ENCODE assay signal across 23 mouse cellular contexts in genomic region chr11:87326381-87326780, GRCm38 (mm10). TPM values are rescaled to one million over a fixed set of nuclear protein-coding genes. Genes with fewer than 3 reads are reported as not detected.
DNase-seq lines count a peak whose midpoint lies in the region; ATAC-seq and TF ChIP-seq lines count a peak whose summit lies in the region.
"Had no signal": no experiment of that assay in that cellular context is flagged by ENCODE, and none has a peak within 500 bp of the region (broad histone marks: within the 10 kb centered on the region; RNA-seq: fewer than 3 reads in every experiment).

No protein-coding gene starts in this region.

- no peaks in the 10 kb centered on the region for H3K4me1 ChIP-seq in lung, postnatal 0 days (ENCODE audit: insufficient read depth, low read depth, low read length)
- H3K4me1 ChIP-seq: forebrain, embryonic 10.5 days; forebrain, embryonic 13.5 days; hindbrain, embryonic 15.5 days had no signal

- no peak overlapping the region for H3K4me3 ChIP-seq in layer of hippocampus, adult 2 months
- no peak overlapping the region for H3K4me3 ChIP-seq in lung, postnatal 0 days (ENCODE audit: low read depth, low read length)
- H3K4me3 ChIP-seq: forebrain, embryonic 10.5 days; forebrain, embryonic 13.5 days; hindbrain, embryonic 15.5 days had no signal

- DNase-seq in adrenal gland, adult (ENCODE audit: inconsistent age in 2 of 2, low spot score in 1 of 2) = peak; percentile 59 to 87
- DNase-seq in adrenal gland, postnatal 4 days (ENCODE audit: low spot score in 2 of 2) = no peak
- DNase-seq in layer of hippocampus, adult 2 months (ENCODE audit: low spot score in 2 of 2) = no peak
- no peak for DNase-seq in layer of hippocampus, adult 18-20 months (ENCODE audit: low spot score in 2 of 2)
- peak; percentile 58 for DNase-seq in adrenal gland, adult 8-10 months
- peak; percentile 46 to 49 for DNase-seq in adrenal gland, postnatal 36 days
- no peak for DNase-seq in lung, postnatal 0 days (ENCODE audit: low spot score)
- DNase-seq in lung, postnatal 36 days = no peak
- DNase-seq: B cell, adult 2 months; cerebellum, adult 18-20 months; cerebellum, adult 9-10 months; cerebellum, postnatal 14 days; gastrocnemius, postnatal 10 days; gastrocnemius, postnatal 36 days; heart, postnatal 36 days had no signal

- no peak overlapping the region for H3K9ac ChIP-seq in lung, postnatal 0 days (replicated peaks; ENCODE audit: low read depth)
- H3K9ac ChIP-seq: forebrain, embryonic 13.5 days; hindbrain, embryonic 15.5 days had no signal

- no peaks in the 10 kb centered on the region for H3K9me3 ChIP-seq in lung, postnatal 0 days (ENCODE audit: low read length)
- H3K9me3 ChIP-seq: forebrain, embryonic 10.5 days; forebrain, embryonic 13.5 days; G1E; hindbrain, embryonic 15.5 days had no signal

- H3K27me3 ChIP-seq in lung, postnatal 0 days (replicated peaks; ENCODE audit: insufficient read depth, low read length) = no peaks in the 10 kb centered on the region
- H3K27me3 ChIP-seq: CH12.LX; forebrain, embryonic 13.5 days; hindbrain, embryonic 15.5 days had no signal

- TF ChIP-seq CTCF in layer of hippocampus, adult 2 months (conservative IDR thresholded peaks at IDR 0.05) = no peak
- no peak for TF ChIP-seq CTCF in lung, postnatal 0 days (IDR thresholded peaks at IDR 0.05)

- WGBS in lung, postnatal 0 days = 60% methylated on average over 3 of the region's 3 CpGs

- H3K27ac ChIP-seq in layer of hippocampus, adult 2 months = peak overlapping the region; percentile 32; the same call in 1 of the 2 replicates
- no peak overlapping the region for H3K27ac ChIP-seq in lung, postnatal 0 days (ENCODE audit: low read length)
- H3K27ac ChIP-seq: forebrain, embryonic 10.5 days; forebrain, embryonic 13.5 days; hindbrain, embryonic 15.5 days had no signal

- TF ChIP-seq EP300 in lung, postnatal 0 days (IDR thresholded peaks at IDR 0.05) = no peak

- ATAC-seq in lung, postnatal 0 days = no peak
- ATAC-seq: forebrain, embryonic 13.5 days; forebrain, embryonic 16.5 days; intestine, postnatal 0 days had no signal

- H3K36me3 ChIP-seq in lung, postnatal 0 days (ENCODE audit: insufficient read depth, low read length) = no peaks in the 10 kb centered on the region
- H3K36me3 ChIP-seq: G1E; hindbrain, embryonic 15.5 days had no signal

- no peak overlapping the region for H3K4me2 ChIP-seq in lung, postnatal 0 days (replicated peaks; ENCODE audit: low read depth, low read length)
- H3K4me2 ChIP-seq: forebrain, embryonic 13.5 days; heart, embryonic 11.5 days; hindbrain, embryonic 15.5 days had no signal

RNA-seq across cellular contexts. Expression of gene Ppm1e, which starts 32.4 kb away (rescaled TPM):
- 10 to 100 TPM; 17.7 to 18.6 TPM for total RNA-seq in adrenal gland, postnatal 4 days (2021)
- total RNA-seq in layer of hippocampus, adult 2 months (2021) = 100 to 1,000 TPM; 249 to 267 TPM
- 100 to 1,000 TPM; 239 to 249 TPM for total RNA-seq in layer of hippocampus, adult 18-20 months (2021)
- total RNA-seq in adrenal gland, adult 8-10 months (2022) = 10 to 100 TPM; 27.4 to 38.8 (median 34.3) TPM
- 10 to 100 TPM; 22.2 to 26.7 TPM for total RNA-seq in adrenal gland, postnatal 36 days (2021)
- polyA plus RNA-seq in lung, postnatal 0 days (2015; fragmentation: Nextera tagmentation; extraction: Ambion mirVana) = 0.64 and 1.2 TPM in 2 replicates
- polyA plus RNA-seq: G1E had no signal

Comparison
In these comparisons a context has a peak if more than half of its experiments do, and no peak if none do; other contexts are left out.
1. DNase-seq: peak in adrenal gland, adult (2 of 2), adrenal gland, adult 8-10 months (single experiment) and adrenal gland, postnatal 36 days (2 of 2); none in adrenal gland, postnatal 4 days (0 of 2), layer of hippocampus, adult 2 months (0 of 2), layer of hippocampus, adult 18-20 months (0 of 2), lung, postnatal 0 days (single experiment) and lung, postnatal 36 days (single experiment).
2. RNA of gene Ppm1e, which starts 32.4 kb away (total RNA-seq): 249 to 267 TPM in layer of hippocampus, adult 2 months and 239 to 249 TPM in layer of hippocampus, adult 18-20 months; 27.4 to 38.8 TPM in adrenal gland, adult 8-10 months, 22.2 to 26.7 TPM in adrenal gland, postnatal 36 days and 17.7 to 18.6 TPM in adrenal gland, postnatal 4 days; every median in the first group is over 4 times any median in the second.